Mouse (Mus musculus): ENCODE data around the gene Olfr710. TPM values are rescaled to one million over a fixed set of nuclear protein-coding genes. Genes with fewer than 3 reads are reported as not detected.
"Not testable (repeated sequence)": the region's sequence is repeated elsewhere in the genome, so short reads cannot be mapped to it uniquely, and the experiment has no call there.

The Olfr710 gene
- not detected for total RNA-seq (2021)
- long read RNA-seq, experiment 1: 0 reads
- long read RNA-seq, experiment 2: 0 reads

DNA sequence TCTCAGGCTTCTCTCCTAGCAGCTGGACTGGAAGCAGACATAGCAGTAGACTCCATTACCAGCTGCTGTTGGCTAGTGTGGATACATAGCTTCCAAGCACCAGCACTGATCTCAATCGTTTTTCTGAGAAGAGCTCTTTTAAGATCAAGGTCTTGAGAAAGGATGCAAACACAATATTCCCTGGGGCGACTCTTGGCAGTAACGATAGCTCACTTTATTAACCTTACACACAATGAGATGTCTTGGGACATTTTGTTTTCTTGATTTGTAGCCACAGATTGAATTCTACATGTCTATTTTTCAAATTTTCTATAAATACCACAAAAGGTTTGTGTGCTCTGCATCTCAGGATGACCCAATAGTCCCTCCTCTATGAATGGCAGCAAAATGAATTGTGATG lies at the start of gene Olfr710:
TSS of gene Olfr710 (minus strand) at position 101 of the 400 bp plus-strand sequence.
- no peak for DNase-seq

DNA sequence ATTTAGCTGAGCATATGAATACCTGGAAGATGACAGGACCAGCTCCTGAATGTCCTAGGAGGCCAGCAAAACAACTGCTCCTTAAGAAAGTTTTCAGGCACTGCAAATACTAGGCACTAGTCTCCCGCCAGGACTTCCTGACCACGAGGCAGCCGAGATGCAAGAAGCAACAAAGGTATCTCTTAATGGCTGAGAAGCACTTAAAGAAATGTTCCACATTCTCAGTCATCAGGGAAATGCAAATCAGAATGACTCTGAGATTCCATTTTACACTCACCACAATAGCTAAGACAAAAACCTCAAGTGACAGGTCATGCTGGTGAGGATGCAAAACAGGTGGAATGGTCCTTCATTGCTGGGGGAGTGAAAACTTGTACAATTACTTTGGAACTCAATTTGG lies 37.1 kb upstream of the Olfr710 start:
- no peak for DNase-seq

DNA sequence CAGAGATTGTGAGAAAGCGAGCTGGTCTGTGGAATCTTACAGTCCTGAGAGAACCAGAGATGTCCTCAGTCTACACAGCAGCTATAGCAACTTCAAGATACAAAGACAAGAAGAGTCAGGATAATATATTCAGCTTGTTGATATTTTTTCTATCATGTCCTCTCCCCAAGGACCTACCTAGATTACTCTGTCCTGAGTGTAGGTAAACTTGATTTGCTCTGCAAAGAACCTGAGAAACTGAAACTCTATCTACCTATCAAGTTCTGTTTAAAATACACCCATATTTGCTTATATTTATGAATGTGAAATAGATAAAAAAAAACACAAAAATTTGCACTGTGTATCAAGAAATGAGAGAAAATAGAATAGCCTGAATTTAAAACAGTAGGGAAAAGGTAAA lies 27.2 kb upstream of the Olfr710 start, which contains the start of gene Olfr711:
TSS of gene Olfr711 (minus strand) at position 101 of the 400 bp plus-strand sequence.
- DNase-seq: no peak

DNA sequence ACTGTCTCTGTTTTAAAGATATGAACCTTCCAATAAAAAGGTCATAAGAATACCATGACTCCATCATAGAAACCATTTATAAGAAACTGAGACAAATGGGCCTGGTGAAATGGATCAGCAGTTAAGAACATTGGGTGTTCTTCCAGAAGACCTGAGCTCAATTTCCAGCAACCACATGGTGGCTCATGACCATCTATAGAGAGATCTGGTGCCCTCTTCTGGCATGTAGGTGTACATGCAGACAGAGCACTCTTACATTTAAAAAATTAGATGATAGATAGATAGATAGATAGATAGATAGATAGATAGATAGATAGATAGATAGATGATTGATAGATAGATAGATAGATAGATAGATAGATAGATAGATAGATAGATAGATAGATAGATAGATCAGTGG lies 19.4 kb upstream of the Olfr710 start:
- not testable (repeated sequence) for DNase-seq

DNA sequence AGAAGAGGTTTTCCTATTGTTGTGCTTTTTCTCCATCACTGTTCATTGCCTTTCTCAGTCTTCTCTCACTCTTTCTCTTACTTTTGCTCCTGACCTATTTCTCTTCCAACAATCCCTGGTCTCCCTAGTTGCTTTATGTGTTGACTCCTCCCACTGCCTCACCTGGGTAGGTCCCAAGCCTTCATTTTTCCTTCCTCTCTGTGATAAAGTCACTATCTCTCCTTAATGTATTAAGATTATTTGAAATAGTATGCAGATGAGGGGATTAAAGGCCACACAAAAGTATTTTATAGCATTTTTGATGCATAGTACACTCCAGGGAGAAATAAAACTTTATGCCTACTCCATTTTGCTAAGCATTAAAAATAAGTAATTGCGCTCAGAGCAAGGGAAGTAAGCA lies 15.7 kb upstream of the Olfr710 start, which contains the start of gene Olfr6:
TSS of gene Olfr6 (minus strand) at position 101 of the 400 bp plus-strand sequence.
- DNase-seq: no peak

DNA sequence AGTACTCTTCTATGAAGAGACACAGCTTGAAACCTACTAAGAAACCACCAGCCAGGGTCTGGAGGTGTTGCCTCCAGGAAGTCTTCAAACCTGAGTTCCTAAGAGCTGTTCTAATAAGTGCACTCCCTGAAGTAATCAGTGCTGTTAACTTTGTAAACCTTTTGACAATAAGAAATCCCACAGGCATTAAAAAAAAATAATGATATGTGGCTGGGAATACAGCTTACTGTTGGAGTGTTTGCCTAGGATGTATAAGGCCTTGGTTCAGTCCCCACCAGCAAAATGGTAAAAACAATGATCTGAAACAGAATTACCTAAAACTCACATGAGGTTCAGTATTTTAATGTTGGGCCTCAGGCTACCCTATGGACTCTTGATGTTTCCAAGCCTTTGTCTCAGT lies 16.0 kb downstream of the Olfr710 start, which contains the start of gene Olfr709-ps1:
TSS of gene Olfr709-ps1 (minus strand) at position 101 of the 400 bp plus-strand sequence.
- DNase-seq: no peak

DNA sequence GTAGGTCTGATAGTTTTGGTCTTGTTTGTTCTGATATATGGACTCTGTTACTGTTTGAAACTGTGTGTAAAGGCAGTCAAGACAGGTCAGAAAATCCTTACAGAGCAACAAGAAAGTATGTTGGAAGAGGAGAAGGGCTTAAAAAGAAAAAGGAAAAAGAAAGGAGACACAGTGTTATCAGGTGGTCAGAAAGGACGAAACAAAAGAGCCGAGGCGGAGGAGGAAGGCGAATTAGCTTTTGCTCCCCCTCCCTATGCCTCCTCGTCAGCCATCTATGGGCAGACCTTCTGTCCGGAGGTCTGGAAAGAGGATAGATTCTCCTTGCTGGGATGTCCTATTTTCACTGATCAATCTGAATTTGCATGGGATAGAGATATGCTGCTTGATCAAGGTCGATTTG lies 27.2 kb downstream of the Olfr710 start:
- DNase-seq: peak; percentile 5

DNA sequence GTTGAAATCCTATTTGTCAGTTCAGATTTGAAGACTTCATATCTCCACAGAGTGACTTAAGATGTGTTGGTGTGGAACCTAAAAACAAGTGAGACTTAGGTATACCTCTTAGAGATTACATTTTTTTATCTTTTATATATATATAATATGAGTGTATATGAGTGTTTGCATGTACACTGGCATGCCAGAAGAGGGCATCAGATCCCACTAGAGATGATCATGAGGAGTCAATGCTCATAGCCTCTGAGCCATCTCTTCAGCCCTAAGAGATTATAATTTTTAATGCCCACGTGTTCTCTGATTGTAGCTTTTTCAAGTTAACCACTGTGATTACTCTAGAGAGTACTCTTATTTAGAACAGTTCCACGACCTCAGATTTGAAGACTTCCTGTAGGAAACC lies 40.4 kb downstream of the Olfr710 start, which contains the start of gene Olfr1532-ps1:
TSS of gene Olfr1532-ps1 (plus strand) at position 326 of the 400 bp plus-strand sequence.
- DNase-seq: no peak

DNA sequence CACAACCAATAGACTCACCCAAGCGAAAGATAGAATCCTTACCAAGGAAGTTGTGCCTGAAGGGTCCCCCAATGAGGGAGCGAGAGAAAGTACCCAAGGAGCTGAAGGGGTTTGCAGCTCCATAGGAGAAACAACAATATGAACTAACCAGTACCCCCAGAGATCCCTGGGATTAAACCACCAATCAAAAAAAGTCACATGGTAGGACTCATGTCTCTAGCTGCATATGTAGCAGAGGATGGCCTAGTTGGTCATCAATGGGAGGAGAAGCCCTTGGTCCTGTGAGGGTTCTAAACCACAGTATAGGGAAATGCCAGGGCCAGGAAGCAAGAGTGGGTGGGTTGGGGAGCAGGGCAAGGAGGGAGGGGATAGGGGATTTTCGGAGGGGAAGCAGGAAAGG lies 47.0 kb downstream of the Olfr710 start, which contains the start of gene Olfr707:
TSS of gene Olfr707 (minus strand) at position 101 of the 400 bp plus-strand sequence.
- not testable (repeated sequence) for DNase-seq

Other genes starting within 250 kb of the Olfr710 start
- not detected for gene Olfr695, start 231.9 kb downstream of the Olfr710 start, total RNA-seq (2021)
- not detected for gene Olfr697, start 205.9 kb downstream of the Olfr710 start, total RNA-seq (2021)
- gene Olfr698, start 192.9 kb downstream of the Olfr710 start, total RNA-seq (2021): not detected
- not detected for gene Olfr699, start 155.1 kb downstream of the Olfr710 start, total RNA-seq (2021)
- not detected for gene Olfr700, start 139.5 kb downstream of the Olfr710 start, total RNA-seq (2021)
- not detected for gene Olfr701, start 134.2 kb downstream of the Olfr710 start, total RNA-seq (2021)
- gene Olfr702, start 114.4 kb downstream of the Olfr710 start, total RNA-seq (2021): not detected
- not detected for gene Olfr703, start 105.0 kb downstream of the Olfr710 start, total RNA-seq (2021)
- gene Olfr704, start 85.1 kb downstream of the Olfr710 start, total RNA-seq (2021): not detected
- not detected for gene Olfr705, start 71.4 kb downstream of the Olfr710 start, total RNA-seq (2021)
- not detected for gene Olfr706, start 60.1 kb downstream of the Olfr710 start, total RNA-seq (2021)
- gene Olfr707, start 47.1 kb downstream of the Olfr710 start, total RNA-seq (2021): not detected
- gene Olfr1532-ps1, start 40.3 kb downstream of the Olfr710 start, total RNA-seq (2021): not detected
- gene Olfr709-ps1, start 16.1 kb downstream of the Olfr710 start, total RNA-seq (2021): not detected
- not detected for gene Olfr6, start 15.6 kb upstream of the Olfr710 start, total RNA-seq (2021)
- not detected for gene Olfr711, start 27.1 kb upstream of the Olfr710 start, total RNA-seq (2021)
- not detected for gene Olfr2, start 57.8 kb upstream of the Olfr710 start, total RNA-seq (2021)
- gene Olfr713, start 82.9 kb upstream of the Olfr710 start, total RNA-seq (2021): not detected
- not detected for gene Olfr714, start 122.7 kb upstream of the Olfr710 start, total RNA-seq (2021)
- not detected for gene Olfr17, start 144.9 kb upstream of the Olfr710 start, total RNA-seq (2021)
- not detected for gene Olfr715b, start 162.1 kb upstream of the Olfr710 start, total RNA-seq (2021)
- gene Olfr715, start 182.8 kb upstream of the Olfr710 start, total RNA-seq (2021): not detected
- not detected for gene Olfr716, start 190.0 kb upstream of the Olfr710 start, total RNA-seq (2021)
- gene Nlrp14, start 218.7 kb upstream of the Olfr710 start, total RNA-seq (2021): not detected